Mouse (Mus musculus): ENCODE data around the gene Il6.

DNA sequence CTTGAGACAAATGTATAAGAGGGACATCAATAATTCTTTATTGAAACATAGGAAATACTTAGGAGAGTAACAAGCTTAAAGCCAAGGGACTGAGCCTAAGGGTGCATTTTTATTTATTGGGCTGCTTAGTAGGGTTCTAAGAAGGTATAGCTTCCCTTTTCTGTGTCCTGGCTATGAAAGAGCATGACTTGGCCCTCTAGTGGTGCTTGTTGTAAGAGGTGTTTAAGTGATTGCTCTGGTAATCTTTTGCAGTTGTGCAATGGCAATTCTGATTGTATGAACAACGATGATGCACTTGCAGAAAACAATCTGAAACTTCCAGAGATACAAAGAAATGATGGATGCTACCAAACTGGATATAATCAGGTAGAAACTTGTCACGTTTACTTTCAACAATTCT lies 1.7 kb downstream of the Il6 start:
- TF ChIP-seq CTCF (IDR thresholded peaks at IDR 0.05; ENCODE audit: borderline replicate concordance, insufficient read depth, low read length) = no peak
- no peak for TF ChIP-seq POLR2A (IDR thresholded peaks at IDR 0.05; ENCODE audit: low read depth, low read length)

All from embryonic fibroblast, embryonic 13.5 days (primary cell).